Mouse (Mus musculus) forebrain, postnatal 0 days (tissue): Measurements from ENCODE around the gene Irf2bpl. TPM values are rescaled to one million over a fixed set of nuclear protein-coding genes. Genes with fewer than 3 reads are reported as not detected.

ENCODE experiments used
- ATAC-seq: fragments of 200-750 bp; cut with Nextera tagmentation; 2 replicates; pipeline ENCODE4 v1.8.0; 2017; ENCODE audit warnings: mild to moderate bottlenecking, moderate library complexity
- DNase-seq: peaks from one replicate; pipeline ENCODE4 v3.0.0-alpha.2; 2015
- H3K27ac ChIP-seq: fragments of 300-500 bp; sonication (generic); 2 replicates; pipeline ENCODE4 v1.5.1; 2014; ENCODE audit warnings: low read depth, mild to moderate bottlenecking, antibody characterized with exemption, low read length, moderate library complexity, mixed read lengths
- H3K27me3 ChIP-seq: fragments of 300-500 bp; sonication (generic); 2 replicates; pipeline ENCODE4 v1.6.1; 2014; ENCODE audit warnings: mild to moderate bottlenecking, low read length, mixed read lengths; ENCODE audit not compliant: insufficient read depth
- H3K36me3 ChIP-seq: fragments of 300-500 bp; sonication (generic); 2 replicates; pipeline ENCODE4 v1.6.1; 2014; ENCODE audit warnings: mild to moderate bottlenecking, moderate library complexity; ENCODE audit not compliant: insufficient read depth
- H3K4me1 ChIP-seq: fragments of 300-500 bp; sonication (generic); 2 replicates; pipeline ENCODE4 v1.6.1; 2014; ENCODE audit warnings: antibody characterized with exemption; ENCODE audit not compliant: insufficient read depth
- H3K4me2 ChIP-seq: fragments of 300-500 bp; sonication (generic); 2 replicates; pipeline ENCODE4 v1.6.1; 2014; ENCODE audit warnings: low read depth, mild to moderate bottlenecking, moderate library complexity
- H3K4me3 ChIP-seq: fragments of 300-500 bp; sonication (generic); 2 replicates; pipeline ENCODE4 v1.5.1; 2014; ENCODE audit warnings: low read depth, low read length, mixed read lengths
- H3K9ac ChIP-seq: fragments of 300-500 bp; sonication (generic); 2 replicates; pipeline ENCODE4 v1.6.1; 2014; ENCODE audit warnings: mild to moderate bottlenecking
- H3K9me3 ChIP-seq: fragments of 300-500 bp; sonication (generic); 2 replicates; pipeline ENCODE4 v1.6.1; 2016; ENCODE audit warnings: low read length
- CTCF ChIP-seq: sonication (generic); IDR thresholded peaks from 2 replicates; pipeline ENCODE4 v1.5.1; 2016; ENCODE audit warnings: antibody characterized with exemption, control low read depth, low read depth
- WGBS: fragments of 180-500 bp; shearing (Covaris S2); extraction: QIAGEN DNeasy Blood & Tissue Kit; methylation state at CpG from one replicate; pipeline ENCODE4 v1.1.7; 2014; 5-methylcytosine and 5-hydroxymethylcytosine counted together
- polyA plus RNA-seq: library from polyadenylated mRNA; unstranded; fragments of >200 nt; fragmentation: Nextera tagmentation; extraction: Ambion mirVana; gene quantifications from 2 replicates; pipeline ENCODE4 v1.2.1, GENCODE M21; 2015
- total RNA-seq: library from RNA; depleted of rRNA; stranded (reverse); fragments of >200 nt; gene quantifications from 2 replicates; pipeline ENCODE4 v1.2.3, GENCODE M21; 2014

The Irf2bpl gene
- total and polyA plus RNA-seq, 2 experiments from 2014 or later = 95.7 to 161 TPM

DNA sequence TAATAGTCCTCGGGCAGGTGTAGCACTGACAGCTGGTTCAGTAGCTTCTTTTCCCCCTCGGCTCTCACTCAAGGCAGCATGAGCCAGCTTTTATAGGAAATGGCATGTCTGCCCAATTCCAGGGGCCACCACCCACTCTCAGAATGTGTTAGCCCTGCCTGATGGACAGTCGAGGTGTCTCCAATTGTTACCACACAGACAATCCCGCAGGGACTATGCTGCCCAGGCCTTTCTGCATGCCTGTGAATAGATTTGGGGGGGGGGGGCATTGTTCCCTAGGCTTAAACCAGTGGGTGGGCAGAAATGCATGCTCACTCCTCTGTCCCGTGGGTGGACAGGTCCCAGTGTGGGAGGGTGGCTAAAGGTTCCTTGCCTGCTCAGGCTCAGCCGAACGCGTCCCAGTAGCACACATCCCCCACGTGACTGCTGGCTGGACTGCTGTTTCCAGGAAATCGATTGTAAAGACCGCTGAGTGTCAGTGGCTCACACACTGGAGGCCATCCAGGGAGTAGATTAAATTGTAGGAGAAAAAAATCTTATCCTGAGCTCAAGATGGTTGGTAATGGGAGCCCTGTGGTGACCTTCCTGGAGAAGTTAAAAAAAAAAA, 33.9 kb upstream of the Irf2bpl start:
- no peak overlapping the region for H3K4me3 ChIP-seq
- ATAC-seq = peak; percentile 42; the same call in 1 of the 2 replicates
- H3K27me3 ChIP-seq = no peaks in the 10 kb centered on the region
- peaks cover 20% of the 10 kb centered on the region for H3K4me1 ChIP-seq
- no peak overlapping the region for H3K4me2 ChIP-seq
- no peak overlapping the region for H3K9ac ChIP-seq
- H3K9me3 ChIP-seq = no peaks in the 10 kb centered on the region
- no peaks in the 10 kb centered on the region for H3K36me3 ChIP-seq
- H3K27ac ChIP-seq = peak overlapping the region; percentile 73
- DNase-seq = no peak
- no peak for TF ChIP-seq CTCF
- WGBS = 19% methylated on average over 11 of the region's 11 CpGs

DNA sequence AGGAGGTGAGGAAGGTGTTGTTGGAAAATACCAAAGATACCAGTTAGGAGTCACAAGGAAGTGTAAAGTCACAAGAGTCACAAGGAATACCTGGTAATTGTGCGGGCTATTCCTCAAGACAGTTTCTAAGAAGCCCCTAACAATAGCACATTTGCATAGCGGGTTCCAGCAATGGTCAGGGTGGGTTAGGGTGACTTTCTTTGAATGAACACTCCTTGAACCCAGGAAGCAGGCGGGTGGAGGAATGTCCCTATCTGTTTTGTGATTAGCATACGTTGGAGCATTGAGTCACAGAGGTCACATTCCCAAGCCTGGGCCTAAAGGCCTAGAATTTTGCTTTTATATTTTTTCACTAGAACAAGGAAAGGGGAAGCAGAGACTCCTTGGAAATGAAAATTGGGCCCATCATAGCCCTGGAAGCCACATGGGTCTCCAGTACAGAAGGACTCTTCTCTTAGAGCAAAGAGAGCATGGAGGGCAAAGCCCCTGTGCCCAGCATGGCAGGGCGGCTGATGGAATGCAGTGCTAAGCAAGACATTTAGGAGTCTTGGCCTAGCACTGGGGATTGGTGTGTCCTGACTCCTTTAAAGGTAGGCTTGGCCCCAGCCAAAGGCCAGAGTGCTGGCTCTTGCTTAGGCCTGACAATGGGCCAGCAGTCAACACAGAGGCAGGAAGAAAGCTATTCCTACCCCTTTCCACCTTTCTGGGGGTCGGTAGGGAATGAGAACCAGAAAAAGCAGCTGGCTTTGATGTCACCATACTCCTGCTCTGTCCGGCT, 32.4 kb upstream of the Irf2bpl start:
- Histone ChIP-seq H3K4me2 (no peak overlapping the region), H3K27me3 (no peaks in the 10 kb centered on the region), H3K4me1 (peaks cover 22% of the 10 kb centered on the region), H3K27ac (peak overlapping the region; percentile 73; the same call in 1 of the 2 replicates), H3K9me3 (no peaks in the 10 kb centered on the region), H3K36me3 (no peaks in the 10 kb centered on the region), H3K9ac (no peak overlapping the region), H3K4me3 (no peak overlapping the region)
- no peak for TF ChIP-seq CTCF
- 87% methylated on average over 7 of the region's 7 CpGs for WGBS
- no peak for DNase-seq
- no peak for ATAC-seq

DNA sequence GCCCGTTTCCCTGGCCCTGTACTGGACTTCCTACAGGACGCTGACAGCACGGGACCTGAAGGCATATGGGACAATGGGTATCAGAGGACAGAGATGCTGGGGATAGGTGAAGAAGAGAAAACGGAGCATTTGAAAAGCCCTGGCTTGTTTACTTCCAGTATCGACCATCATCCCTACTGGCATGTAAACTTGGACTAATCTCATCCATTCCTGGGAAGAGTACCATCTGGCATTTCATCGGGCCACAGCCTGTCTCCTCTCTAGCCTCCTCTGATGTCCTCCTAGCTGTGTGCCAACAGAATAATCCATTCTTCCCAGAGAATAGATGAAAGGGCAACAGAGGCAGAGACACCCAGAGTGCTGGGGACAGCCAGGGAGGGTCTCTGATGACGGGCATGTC, 31.0 kb upstream of the Irf2bpl start:
- Histone ChIP-seq H3K9me3 (no peaks in the 10 kb centered on the region), H3K27me3 (no peaks in the 10 kb centered on the region), H3K36me3 (no peaks in the 10 kb centered on the region), H3K27ac (no peak overlapping the region), H3K4me3 (no peak overlapping the region), H3K9ac (no peak overlapping the region), H3K4me1 (peaks cover 26% of the 10 kb centered on the region), H3K4me2 (no peak overlapping the region)
- DNase-seq (no peak), ATAC-seq (no peak)
- 61% methylated on average over 7 of the region's 7 CpGs for WGBS
- no peak for TF ChIP-seq CTCF

DNA sequence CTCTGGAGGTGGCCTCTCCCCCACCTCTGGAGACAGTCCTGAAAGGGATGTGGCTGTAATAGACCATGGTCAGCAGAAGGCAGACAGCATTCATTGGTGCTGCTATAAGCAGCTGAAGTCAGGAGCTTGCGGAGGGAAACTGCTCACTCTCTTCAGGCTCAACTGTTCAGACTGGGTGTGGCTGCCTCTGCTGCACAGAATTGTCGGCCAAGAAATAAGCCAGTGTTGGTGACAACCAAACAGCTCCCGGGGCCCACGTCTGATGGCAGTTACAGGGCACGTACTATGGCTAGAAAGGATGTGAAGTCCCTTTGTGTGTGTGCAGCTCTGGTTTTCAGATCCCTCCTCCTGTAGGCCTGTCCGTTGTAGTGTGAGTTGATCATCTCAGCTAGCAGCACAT, 30.2 kb upstream of the Irf2bpl start:
- WGBS = 43% methylated on average over 6 of the region's 6 CpGs
- H3K9ac ChIP-seq = no peak overlapping the region
- ATAC-seq = no peak
- no peak for TF ChIP-seq CTCF
- no peaks in the 10 kb centered on the region for H3K36me3 ChIP-seq
- no peaks in the 10 kb centered on the region for H3K27me3 ChIP-seq
- DNase-seq = no peak
- 0 out of 2 replicates have a peak overlapping the region, but pooled peaks have one; percentile 15 for H3K27ac ChIP-seq
- H3K4me2 ChIP-seq = no peak overlapping the region
- H3K4me1 ChIP-seq = peaks cover 26% of the 10 kb centered on the region
- no peaks in the 10 kb centered on the region for H3K9me3 ChIP-seq
- no peak overlapping the region for H3K4me3 ChIP-seq

DNA sequence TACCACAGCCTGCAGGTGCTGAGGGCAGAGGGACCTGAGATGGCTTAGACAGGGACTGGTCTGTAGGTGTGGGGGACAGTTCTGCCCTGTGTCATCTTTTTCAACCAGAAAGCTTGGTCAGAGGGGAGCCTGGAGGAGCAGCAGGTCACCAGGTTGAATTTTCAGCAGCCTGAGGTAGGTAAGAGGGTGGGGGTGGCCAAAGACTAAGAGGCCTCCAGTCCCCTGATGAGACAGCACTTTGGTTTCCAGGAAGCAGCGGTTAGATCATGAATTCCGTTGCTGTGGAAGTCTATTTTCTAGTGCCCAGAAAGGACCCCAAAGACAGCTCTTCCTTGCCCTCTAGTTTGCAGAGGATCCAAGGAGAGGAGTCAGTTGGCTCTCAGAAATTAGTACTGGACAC, 29.8 kb upstream of the Irf2bpl start:
- ATAC-seq = no peak
- Histone ChIP-seq H3K36me3 (no peaks in the 10 kb centered on the region), H3K27me3 (no peaks in the 10 kb centered on the region), H3K27ac (0 out of 2 replicates have a peak overlapping the region, but pooled peaks have one; percentile 15), H3K9me3 (no peaks in the 10 kb centered on the region), H3K4me3 (no peak overlapping the region), H3K9ac (no peak overlapping the region), H3K4me1 (peaks cover 26% of the 10 kb centered on the region), H3K4me2 (no peak overlapping the region)
- 70% methylated on average over 2 of the region's 2 CpGs for WGBS
- DNase-seq = no peak
- no peak for TF ChIP-seq CTCF

DNA sequence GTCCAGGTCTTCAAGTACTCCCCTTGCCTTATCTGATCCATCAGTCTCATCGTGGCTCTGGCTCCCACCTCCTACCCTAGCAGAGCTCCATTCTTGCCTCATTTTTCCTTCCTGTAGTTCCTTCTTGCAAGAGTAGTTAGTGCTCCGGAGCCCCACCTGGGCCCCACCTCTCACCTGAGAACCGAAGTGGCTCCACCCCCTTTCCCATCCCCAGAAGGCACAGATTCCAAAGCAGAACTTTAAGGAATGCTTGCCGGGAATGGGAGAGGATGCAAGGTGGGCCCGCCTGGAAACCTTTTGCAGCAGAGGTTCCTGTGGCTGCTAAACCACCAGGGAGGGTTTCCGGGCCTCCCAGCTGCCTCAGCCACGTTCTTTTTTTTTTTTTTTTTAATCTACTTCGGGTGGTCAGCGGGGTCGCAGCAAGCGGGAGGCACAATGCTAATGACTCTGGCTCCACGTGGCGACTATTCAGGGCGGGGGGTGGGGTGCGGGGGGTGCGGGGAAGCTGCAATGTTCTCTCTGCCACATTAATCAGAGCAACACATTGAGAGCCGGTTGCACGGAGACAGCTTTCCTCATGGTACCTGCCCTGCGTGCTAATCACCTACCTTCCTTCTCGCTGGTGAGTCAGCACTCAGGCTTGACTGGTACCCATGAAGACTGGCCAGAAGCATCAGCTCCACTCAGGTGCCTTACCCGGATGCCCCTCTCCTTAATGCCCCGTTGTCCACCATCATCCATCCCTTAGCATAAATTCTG, 27.9 kb upstream of the Irf2bpl start:
- Histone ChIP-seq H3K4me2 (no peak overlapping the region), H3K27me3 (no peaks in the 10 kb centered on the region), H3K9ac (no peak overlapping the region), H3K9me3 (no peaks in the 10 kb centered on the region), H3K4me3 (no peak overlapping the region), H3K4me1 (peaks cover 11% of the 10 kb centered on the region), H3K36me3 (no peaks in the 10 kb centered on the region), H3K27ac (peak overlapping the region; percentile 93)
- WGBS = 12% methylated on average over 22 of the region's 22 CpGs
- TF ChIP-seq CTCF = no peak
- no peak for DNase-seq
- ATAC-seq = no peak
